Mouse (Mus musculus) embryonic facial prominence, embryonic 11.5 days (tissue): ENCODE data around the gene Elmo3. TPM values are rescaled to one million over a fixed set of nuclear protein-coding genes. Genes with fewer than 3 reads are reported as not detected.

Source experiments
- microRNA counts: library from miRNA; unstranded; fragments of <30 nt; microRNA quantifications from one replicate; lab custom pipeline; 2016
- microRNA-seq: library from miRNA; unstranded; fragments of <30 nt; microRNA quantifications from one replicate; pipeline ENCODE4, GENCODE M21; 2016; ENCODE audit warnings: borderline number of aligned reads
- polyA plus RNA-seq: library from polyadenylated mRNA; unstranded; fragments of >200 nt; fragmentation: Nextera tagmentation; extraction: Ambion mirVana; gene quantifications from 2 replicates; pipeline ENCODE4 v1.2.1, GENCODE M21; 2014

The Elmo3 gene
- polyA plus RNA-seq, 1 experiment from 2014 or later = 3.3 TPM

MicroRNAs within 50 kb of the gene (microRNA counts, 519-probe panel; counts per million panel counts)
- 2,729 counts per million, percentile 32 among the panel's probes with 10 or more counts for microRNA mmu-miR-328 (lab: Ali Mortazavi, UCI)

Small RNA genes lying within 50 kb of the gene (microRNA-seq; reads per million reads assigned to microRNA genes)
- not detected for gene Gm27320
- gene Mir328 = 209 reads per million, percentile 53 among the genes with 10 or more reads in this experiment

Other genes starting within 250 kb of the Elmo3 start
- not detected in 2 replicates for gene Ces3b, start 221.8 kb upstream of the Elmo3 start, polyA plus RNA-seq
- gene Ces4a, start 173.8 kb upstream of the Elmo3 start, polyA plus RNA-seq = not detected in 2 replicates
- 119 and 139 TPM in 2 replicates for gene Cbfb, start 134.9 kb upstream of the Elmo3 start, polyA plus RNA-seq
- gene D230025D16Rik, start 80.5 kb upstream of the Elmo3 start, polyA plus RNA-seq = 30.8 and 31.5 TPM in 2 replicates
- gene B3gnt9, start 50.4 kb upstream of the Elmo3 start, polyA plus RNA-seq = 2.3 and 3.3 TPM in 2 replicates
- gene Tradd, start 41.0 kb upstream of the Elmo3 start, polyA plus RNA-seq = 14.0 and 16.6 TPM in 2 replicates
- gene Fbxl8, start 41.0 kb upstream of the Elmo3 start, polyA plus RNA-seq = 1.2 and 2.0 TPM in 2 replicates
- 0.13 TPM in 1 of 2 replicates, not detected in the other for gene Hsf4, start 35.8 kb upstream of the Elmo3 start, polyA plus RNA-seq
- 0.84 and 1.2 TPM in 2 replicates for gene Nol3, start 29.5 kb upstream of the Elmo3 start, polyA plus RNA-seq
- gene 4931428F04Rik, start 15.7 kb upstream of the Elmo3 start, polyA plus RNA-seq = 23.6 and 25.2 TPM in 2 replicates
- gene Exoc3l, start 9.5 kb upstream of the Elmo3 start, polyA plus RNA-seq = 7.2 and 8.2 TPM in 2 replicates
- 103 and 110 TPM in 2 replicates for gene E2f4, start 7.9 kb upstream of the Elmo3 start, polyA plus RNA-seq
- gene Lrrc29, start 20.7 kb downstream of the Elmo3 start, polyA plus RNA-seq = 0.83 and 0.98 TPM in 2 replicates
- gene Tmem208, start 20.8 kb downstream of the Elmo3 start, polyA plus RNA-seq = 91.7 and 99.6 TPM in 2 replicates
- gene Fhod1, start 42.4 kb downstream of the Elmo3 start, polyA plus RNA-seq = 1.8 and 2.6 TPM in 2 replicates
- gene Slc9a5, start 43.2 kb downstream of the Elmo3 start, polyA plus RNA-seq = 3.8 and 4.0 TPM in 2 replicates
- 0.28 and 0.29 TPM in 2 replicates for gene Plekhg4, start 67.7 kb downstream of the Elmo3 start, polyA plus RNA-seq
- not detected in 2 replicates for gene Kctd19, start 107.9 kb downstream of the Elmo3 start, polyA plus RNA-seq
- 0.39 and 0.49 TPM in 2 replicates for gene Lrrc36, start 108.0 kb downstream of the Elmo3 start, polyA plus RNA-seq
- 49.5 and 59.1 TPM in 2 replicates for gene Tppp3, start 165.9 kb downstream of the Elmo3 start, polyA plus RNA-seq
- 15.0 and 17.9 TPM in 2 replicates for gene Zdhhc1, start 191.3 kb downstream of the Elmo3 start, polyA plus RNA-seq
- gene Hsd11b2, start 213.2 kb downstream of the Elmo3 start, polyA plus RNA-seq = 11.9 and 12.6 TPM in 2 replicates